Mouse (Mus musculus) large intestine, adult 2 months (tissue): Measurements from ENCODE around the gene Clip4. TPM values are rescaled to one million over a fixed set of nuclear protein-coding genes. Genes with fewer than 3 reads are reported as not detected.

ENCODE experiments used
- DNase-seq: peaks from one replicate; pipeline ENCODE4 v3.0.0-alpha.2; 2012; ENCODE audit warnings: low read depth, low spot score
- WGBS: fragments of 180-500 bp; shearing (Covaris S2); methylation state at CpG from one replicate; pipeline ENCODE4 v1.1.7; 2018; 5-methylcytosine and 5-hydroxymethylcytosine counted together
- polyA plus RNA-seq: library from polyadenylated mRNA; depleted of rRNA; stranded (reverse); fragments of >200 nt; gene quantifications from 2 replicates; pipeline ENCODE4 v1.2.3, GENCODE M21; 2012

The Clip4 gene
- polyA plus RNA-seq, 1 experiment: 2.4 TPM

DNA sequence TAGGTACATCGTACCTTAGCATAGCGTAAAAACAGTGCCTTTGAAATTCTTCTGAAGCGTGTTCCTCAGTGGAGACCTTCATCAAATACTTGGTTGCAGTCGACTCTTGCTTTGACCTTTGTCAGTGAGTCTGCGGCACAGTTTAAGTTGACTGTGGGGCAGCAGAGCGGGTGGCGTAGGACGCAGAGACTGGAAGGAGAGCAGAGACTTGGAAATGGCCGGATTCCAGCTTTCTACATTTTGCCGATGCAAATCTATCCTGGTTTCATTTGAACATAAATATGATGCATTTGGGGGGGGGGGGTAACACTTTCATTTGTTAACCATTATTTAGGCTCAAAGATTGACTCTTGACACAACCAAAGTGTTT lies 15.1 kb downstream of the Clip4 start:
- no peak for DNase-seq
- WGBS: 17% methylated on average over 10 of the region's 10 CpGs

DNA sequence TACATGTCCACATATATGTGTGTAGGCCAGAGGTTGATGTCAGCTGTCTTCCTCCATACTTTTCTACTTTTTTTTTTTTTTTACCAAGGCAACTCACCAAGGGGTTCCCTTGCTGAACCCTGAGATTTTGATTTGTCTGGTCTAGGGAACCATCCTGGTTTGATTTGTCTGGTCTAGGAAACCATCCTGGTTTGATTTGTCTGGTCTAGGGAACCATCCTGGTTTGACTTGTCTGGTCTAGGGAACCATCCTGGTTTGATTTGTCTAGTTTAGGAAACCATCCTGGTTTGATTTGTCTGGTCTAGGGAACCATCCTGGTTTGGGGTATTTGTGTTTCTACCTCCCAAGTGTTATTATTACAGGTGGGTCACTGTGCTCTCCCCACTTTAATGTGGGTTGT lies 18.2 kb downstream of the Clip4 start:
- no peak for DNase-seq

- DNase-seq: no peak
- WGBS: 80% methylated on average over 4 of the region's 4 CpGs
Measured at GRCm38 (mm10) chr17:71791109-71791508, 22.8 kb downstream of the Clip4 start.

- 57% methylated on average over 4 of the region's 4 CpGs for WGBS
- no peak for DNase-seq
Measured at GRCm38 (mm10) chr17:71791622-71792021, 23.3 kb downstream of the Clip4 start.

DNA sequence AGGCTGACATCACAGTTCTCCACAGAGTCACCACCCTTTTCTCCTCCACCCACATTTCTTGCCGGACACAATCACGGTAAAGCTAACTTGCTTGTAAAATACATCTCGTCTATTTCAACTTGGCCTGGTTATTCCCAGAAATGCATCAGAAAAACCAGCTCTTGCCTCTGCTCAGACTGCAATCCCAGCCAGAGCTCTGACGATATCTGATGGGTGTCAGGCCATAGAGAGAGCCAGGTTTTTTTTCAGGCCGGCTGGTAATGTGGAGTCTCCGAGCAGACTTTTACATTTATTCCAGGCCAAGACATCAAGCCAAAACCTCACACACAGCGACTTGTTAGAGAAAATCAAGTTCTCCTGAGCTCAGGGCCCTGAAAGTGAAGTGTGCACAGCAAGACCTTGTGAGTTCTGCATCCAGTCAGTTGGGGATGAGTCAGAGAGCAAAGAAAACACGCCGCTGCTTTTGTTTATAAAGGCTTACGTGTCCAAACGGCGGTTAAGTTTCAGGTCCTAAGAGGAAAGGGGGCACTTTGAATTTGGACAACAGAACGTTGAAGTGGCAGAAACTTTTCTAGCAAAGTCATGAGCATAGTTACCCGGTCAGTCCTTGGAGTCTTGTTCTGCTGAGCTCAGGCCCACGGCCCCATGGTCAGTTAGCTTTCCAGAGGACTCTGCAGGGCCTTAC lies 27.4 kb downstream of the Clip4 start:
- DNase-seq: no peak
- 54% methylated on average over 15 of the region's 15 CpGs for WGBS

GRCm38 (mm10) chr17:71803456-71803855 lies 35.2 kb downstream of the Clip4 start:
- 91% methylated on average over 6 of the region's 6 CpGs for WGBS

GRCm38 (mm10) chr17:71803876-71804275 lies 35.6 kb downstream of the Clip4 start:
- DNase-seq: no peak
- 85% methylated on average over 4 of the region's 4 CpGs for WGBS

More at GRCm38 (mm10) chr17:71803456-71803855, 35.2 kb downstream of the Clip4 start:
- DNase-seq: no peak

DNA sequence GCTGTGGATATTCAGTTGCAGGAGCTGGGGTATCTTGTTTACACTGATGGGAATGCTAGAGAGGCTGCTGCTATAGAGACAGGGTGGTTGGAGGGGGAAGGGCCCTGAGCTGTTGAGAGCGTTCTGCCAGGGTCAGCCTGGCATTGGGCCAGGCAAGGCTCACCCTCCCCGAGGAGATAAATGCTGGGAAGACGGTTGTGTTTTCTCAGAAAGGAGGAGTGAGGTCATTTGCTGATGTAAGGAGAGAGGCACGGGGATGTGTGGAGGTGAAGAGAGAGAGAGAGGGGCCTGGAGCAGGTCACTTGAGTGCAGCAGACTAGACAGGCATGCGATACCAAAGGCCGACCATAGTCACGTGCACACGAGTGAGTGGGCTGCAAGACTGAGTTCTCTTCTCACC lies 42.8 kb downstream of the Clip4 start:
- no peak for DNase-seq
- 47% methylated on average over 8 of the region's 8 CpGs for WGBS

GRCm38 (mm10) chr17:71816136-71816864 lies 48.0 kb downstream of the Clip4 start:
- no peak for DNase-seq
- 80% methylated on average over 8 of the region's 8 CpGs for WGBS

- 26% methylated on average over 8 of the region's 8 CpGs for WGBS
- no peak for DNase-seq
Measured at GRCm38 (mm10) chr17:71823622-71824306, 55.5 kb downstream of the Clip4 start.

- WGBS: 67% methylated on average over 3 of the region's 3 CpGs
- DNase-seq: no peak
Measured at GRCm38 (mm10) chr17:71826603-71827002, 58.3 kb downstream of the Clip4 start.

DNA sequence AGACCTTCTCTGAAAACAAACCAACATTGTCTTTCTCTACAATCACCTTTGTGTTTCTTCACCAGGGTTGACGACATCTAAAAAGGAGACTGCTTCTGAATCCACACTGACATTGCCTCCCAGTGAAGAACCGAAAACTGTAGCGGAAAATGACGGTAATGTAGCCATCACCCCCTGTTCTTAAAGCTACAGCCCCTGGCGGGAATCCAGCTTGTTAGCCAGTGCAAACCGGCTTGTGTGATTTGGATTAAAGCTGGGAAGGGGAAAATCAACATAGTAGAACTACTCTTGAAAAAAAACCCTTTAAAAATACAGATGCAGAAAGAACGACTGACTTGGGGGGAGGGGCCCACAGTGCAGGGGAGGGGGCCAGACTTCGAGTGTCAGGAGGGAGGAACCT lies 59.4 kb downstream of the Clip4 start:
- no peak for DNase-seq
- 68% methylated on average over 8 of the region's 8 CpGs for WGBS

DNA sequence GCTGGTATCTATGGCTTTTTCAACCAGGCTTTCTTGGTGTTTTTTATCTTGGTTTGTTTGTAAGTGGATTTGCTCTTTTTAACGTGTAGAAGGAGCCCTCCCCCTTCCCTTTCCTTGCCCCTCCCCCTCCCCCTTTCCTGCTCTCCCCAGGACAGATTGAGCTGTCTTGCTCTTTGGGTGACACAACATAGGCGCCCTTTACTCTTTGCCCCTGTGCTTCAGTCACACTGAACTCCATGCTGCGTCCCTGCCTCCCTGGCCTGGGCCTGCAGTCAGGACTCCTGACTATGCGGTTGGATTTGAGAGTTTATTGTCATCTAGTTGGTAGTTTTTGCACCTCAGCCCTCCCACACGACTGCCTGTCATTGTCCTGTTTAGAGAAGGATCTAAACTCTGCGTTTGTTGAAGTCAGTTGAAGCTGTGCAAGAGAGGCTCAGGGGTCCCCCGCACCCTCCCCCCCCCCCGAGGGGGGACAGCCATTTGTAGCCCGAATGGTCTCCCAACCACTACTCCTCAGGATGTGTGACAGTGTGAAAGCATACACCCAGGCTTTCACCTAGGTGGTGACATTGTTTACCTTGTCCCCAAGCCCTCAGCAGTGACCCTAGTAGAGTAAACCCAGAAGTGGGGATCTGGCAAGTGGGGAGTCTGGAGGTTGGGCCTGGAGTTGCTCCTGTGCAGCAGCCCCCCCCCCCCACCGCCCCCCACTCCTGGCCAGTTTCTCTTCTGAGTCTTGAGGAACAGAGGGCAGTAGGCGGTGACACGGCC lies 60.6 kb downstream of the Clip4 start:
- DNase-seq: no peak
- WGBS: 50% methylated on average over 12 of the region's 12 CpGs

DNA sequence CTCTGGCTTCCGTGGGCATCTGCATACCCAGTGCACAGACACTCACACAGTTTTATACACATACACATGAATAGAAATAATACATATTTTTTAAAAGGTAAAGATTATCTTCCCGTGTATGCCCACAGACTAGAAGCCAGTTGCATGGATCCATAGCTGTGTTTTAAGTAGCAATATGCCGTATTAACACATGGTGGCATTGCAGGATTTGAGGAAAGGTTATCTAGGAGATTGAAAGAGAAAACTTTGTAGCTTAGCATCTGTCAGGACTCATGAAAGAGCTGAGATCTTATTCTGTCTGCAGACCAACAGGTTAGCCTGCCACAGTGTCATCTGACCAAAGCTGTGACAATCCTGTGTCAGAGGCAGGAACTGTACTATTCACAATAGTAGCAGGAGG lies 63.7 kb downstream of the Clip4 start:
- DNase-seq: no peak
- WGBS: 82% methylated on average over 3 of the region's 3 CpGs

GRCm38 (mm10) chr17:71862184-71862583 lies 93.9 kb downstream of the Clip4 start:
- no peak for DNase-seq
- 91% methylated on average over 3 of the region's 3 CpGs for WGBS

- 73% methylated on average over 4 of the region's 4 CpGs for WGBS
Measured at GRCm38 (mm10) chr17:71862895-71863294, 94.6 kb downstream of the Clip4 start.

DNA sequence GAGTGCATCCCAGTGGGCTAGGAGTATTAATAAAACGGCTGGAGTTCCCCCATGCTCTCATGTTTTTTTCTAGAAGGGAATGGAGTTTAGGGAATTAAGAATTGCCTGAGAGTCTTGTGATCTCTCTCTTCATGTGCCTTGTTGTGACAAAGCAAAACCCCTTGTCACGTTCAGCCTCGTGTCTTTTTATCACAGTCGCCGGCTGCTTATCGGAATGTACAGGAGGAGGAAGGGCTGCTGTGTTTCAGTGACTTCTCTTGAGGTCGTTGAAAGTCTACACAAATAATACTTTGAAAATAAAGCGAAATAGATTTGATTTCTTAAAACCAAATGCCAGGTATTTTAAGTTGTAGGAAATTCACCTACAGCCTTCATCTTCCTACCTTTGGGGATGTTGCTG lies 95.8 kb downstream of the Clip4 start:
- 86% methylated on average over 8 of the region's 8 CpGs for WGBS
- DNase-seq: no peak

More at GRCm38 (mm10) chr17:71862895-71863294, 94.6 kb downstream of the Clip4 start:
- DNase-seq: no peak

DNA sequence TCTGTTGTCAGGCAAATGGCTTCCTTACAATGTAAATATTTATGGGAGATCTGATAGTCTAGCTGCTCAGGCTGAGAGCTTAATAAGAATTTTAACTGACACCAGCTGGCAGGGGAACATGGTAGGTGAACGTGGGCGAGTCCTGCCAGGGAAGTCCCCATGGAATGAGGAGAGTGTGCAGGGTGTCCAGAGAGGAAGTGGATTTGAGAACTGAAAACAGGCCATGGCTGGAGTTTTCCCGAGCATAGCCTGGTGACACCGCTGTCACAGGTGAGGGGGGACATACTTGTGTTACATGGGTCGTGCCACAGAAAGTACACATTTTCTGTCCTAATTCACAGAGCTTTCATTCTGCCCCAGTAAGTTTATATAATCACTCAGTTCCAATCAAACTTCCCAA lies 97.2 kb downstream of the Clip4 start:
- DNase-seq: no peak
- 69% methylated on average over 5 of the region's 5 CpGs for whole genome bisulfite sequencing

- 69% methylated on average over 2 of the region's 2 CpGs for WGBS
- no peak for DNase-seq
Measured at GRCm38 (mm10) chr17:71867892-71868291, 99.6 kb downstream of the Clip4 start.

GRCm38 (mm10) chr17:71868828-71869227 lies 100.6 kb downstream of the Clip4 start:
- WGBS: 91% methylated on average over 12 of the region's 12 CpGs
- no peak for DNase-seq
